Comparison of ENCODE assay signal across 9 mouse cellular contexts in genomic region chr1:96801595-96801994, GRCm38 (mm10).
DNase-seq lines count a peak whose midpoint lies in the region; ATAC-seq and TF ChIP-seq lines count a peak whose summit lies in the region.
"Had no signal": no experiment of that assay in that cellular context is flagged by ENCODE, and none has a peak within 500 bp of the region (broad histone marks: within the 10 kb centered on the region; RNA-seq: fewer than 3 reads in every experiment).

No protein-coding gene starts in this region.

- no peaks in the 10 kb centered on the region for H3K9me3 ChIP-seq in midbrain, embryonic 14.5 days (ENCODE audit: control insufficient read depth, low read length)
- no peaks in the 10 kb centered on the region for H3K9me3 ChIP-seq in midbrain, embryonic 16.5 days (replicated peaks; ENCODE audit: control insufficient read depth, low read length, poor library complexity, severe bottlenecking)
- no peaks in the 10 kb centered on the region for H3K9me3 ChIP-seq in forebrain, embryonic 14.5 days (replicated peaks; ENCODE audit: control insufficient read depth, low read length)

- no peaks in the 10 kb centered on the region for H3K27me3 ChIP-seq in midbrain, embryonic 14.5 days (ENCODE audit: control insufficient read depth, insufficient read depth, low read length)
- H3K27me3 ChIP-seq in midbrain, embryonic 16.5 days (ENCODE audit: control insufficient read depth, insufficient read depth, low read depth, low read length) = no peaks in the 10 kb centered on the region
- no peaks in the 10 kb centered on the region for H3K27me3 ChIP-seq in forebrain, embryonic 14.5 days (replicated peaks; ENCODE audit: control insufficient read depth, insufficient read depth, low read length)

- H3K27ac ChIP-seq in gastrocnemius, adult 2 months = no peak overlapping the region
- H3K27ac ChIP-seq in midbrain, embryonic 14.5 days (replicated peaks; ENCODE audit: low read depth, low read length) = no peak overlapping the region
- H3K27ac ChIP-seq in midbrain, embryonic 16.5 days (ENCODE audit: low read length) = no peak overlapping the region
- no peak overlapping the region for H3K27ac ChIP-seq in forebrain, embryonic 14.5 days (ENCODE audit: low read depth, low read length)

- H3K9ac ChIP-seq in midbrain, embryonic 14.5 days (replicated peaks; ENCODE audit: low read length) = no peak overlapping the region
- no peak overlapping the region for H3K9ac ChIP-seq in midbrain, embryonic 16.5 days (ENCODE audit: low read depth, low read length)
- no peak overlapping the region for H3K9ac ChIP-seq in forebrain, embryonic 14.5 days (ENCODE audit: low read length)

- ATAC-seq in midbrain, embryonic 14.5 days (ENCODE audit: low FRiP score, low TSS enrichment) = no peak
- ATAC-seq in midbrain, embryonic 16.5 days = no peak; the same call in 1 of the 2 replicates
- ATAC-seq in forebrain, embryonic 14.5 days = no peak; the same call in 1 of the 2 replicates
- ATAC-seq in erythroid progenitor cell, adult 5-6 weeks (replicated peaks; ENCODE audit: low FRiP score, poor library complexity, severe bottlenecking) = no peak

- DNase-seq in gastrocnemius, adult 2 months = no peak
- DNase-seq in gastrocnemius, postnatal 36 days = no peak
- peak; percentile 85 for DNase-seq in midbrain, embryonic 14.5 days
- peak; percentile 80 for DNase-seq in forebrain, embryonic 14.5 days (ENCODE audit: low spot score)
- no peak for DNase-seq in spleen, postnatal 4 days (ENCODE audit: low spot score in 2 of 2)
- no peak for DNase-seq in thymus, postnatal 10 days (ENCODE audit: low spot score in 2 of 2)
- DNase-seq: gastrocnemius, postnatal 14 days had no signal

- H3K4me3 ChIP-seq in gastrocnemius, adult 2 months = no peak overlapping the region
- H3K4me3 ChIP-seq in midbrain, embryonic 14.5 days (replicated peaks; ENCODE audit: low read depth, low read length) = no peak overlapping the region
- H3K4me3 ChIP-seq in midbrain, embryonic 16.5 days (ENCODE audit: low read depth, low read length) = no peak overlapping the region
- no peak overlapping the region for H3K4me3 ChIP-seq in forebrain, embryonic 14.5 days (ENCODE audit: low read depth, low read length)

- H3K36me3 ChIP-seq in midbrain, embryonic 14.5 days (ENCODE audit: control insufficient read depth, insufficient read depth, low read length) = no peaks in the 10 kb centered on the region
- no peaks in the 10 kb centered on the region for H3K36me3 ChIP-seq in midbrain, embryonic 16.5 days (ENCODE audit: control insufficient read depth, insufficient read depth, low read length)
- H3K36me3 ChIP-seq in forebrain, embryonic 14.5 days (ENCODE audit: control insufficient read depth, insufficient read depth, low read length) = no peaks in the 10 kb centered on the region

- no peaks in the 10 kb centered on the region for H3K4me1 ChIP-seq in midbrain, embryonic 14.5 days (ENCODE audit: control insufficient read depth, insufficient read depth, low read length)
- H3K4me1 ChIP-seq in midbrain, embryonic 16.5 days (ENCODE audit: control insufficient read depth, insufficient read depth, low read length) = no peaks in the 10 kb centered on the region
- H3K4me1 ChIP-seq in forebrain, embryonic 14.5 days (ENCODE audit: control insufficient read depth, insufficient read depth, low read length) = no peaks in the 10 kb centered on the region

- intact Hi-C loops in gastrocnemius, adult 2 months (cut with DNase I) = no loop called here
- intact Hi-C loops in gastrocnemius, postnatal 36 days (cut with DNase I) = no loop called here

- no peak overlapping the region for H3K4me2 ChIP-seq in midbrain, embryonic 14.5 days (ENCODE audit: low read length)
- H3K4me2 ChIP-seq in midbrain, embryonic 16.5 days (ENCODE audit: low read length) = no peak overlapping the region
- H3K4me2 ChIP-seq in forebrain, embryonic 14.5 days (ENCODE audit: low read length) = no peak overlapping the region

- TF ChIP-seq CTCF in gastrocnemius, adult 2 months (IDR thresholded peaks at IDR 0.05) = peak; percentile 61

Comparison
In these comparisons a context has a peak if more than half of its experiments do, and no peak if none do; other contexts are left out.
1. DNase-seq: peak in midbrain, embryonic 14.5 days (single experiment) and forebrain, embryonic 14.5 days (single experiment); none in gastrocnemius, adult 2 months (single experiment), gastrocnemius, postnatal 36 days (0 of 2), spleen, postnatal 4 days (0 of 2) and thymus, postnatal 10 days (0 of 2).